Mouse (Mus musculus) heart, adult 18-20 months (tissue): ENCODE data around the gene Tcp1. TPM values are rescaled to one million over a fixed set of nuclear protein-coding genes. Genes with fewer than 3 reads are reported as not detected.

Source experiments
- total RNA-seq, 2 experiments: library from RNA; stranded (reverse); gene quantifications; 2 replicates each; pipeline ENCODE4 v1.2.3; 2021

The Tcp1 gene
- total RNA-seq, 2 experiments from 2014 or later = 191 to 206 TPM

Other genes starting within 250 kb of the Tcp1 start
- gene Slc22a1, start 239.9 kb upstream of the Tcp1 start, total RNA-seq = 10 to 100 TPM; 12.1 to 17.8 TPM
- 100 to 1,000 TPM; 111 to 115 TPM for gene Igf2r, start 146.0 kb upstream of the Tcp1 start, total RNA-seq
- under 1 TPM; 0.46 to 0.60 TPM for gene Mas1, start 47.6 kb upstream of the Tcp1 start, total RNA-seq
- gene Mrgprh, start 39.7 kb upstream of the Tcp1 start, total RNA-seq = 1 to 10 TPM; 6.0 to 7.0 TPM
- gene Pnldc1, start 5.5 kb upstream of the Tcp1 start, total RNA-seq = under 1 TPM; 0.18 to 0.74 TPM
- 100 to 1,000 TPM; 163 to 179 TPM for gene Mrpl18, start 644 bp downstream of the Tcp1 start, total RNA-seq
- gene Acat3, start 24.9 kb downstream of the Tcp1 start, total RNA-seq = not detected
- 10 to 100 TPM in 1 of 2 experiments, 1 to 10 TPM in 1; 6.1 to 13.0 TPM for gene Acat2, start 45.0 kb downstream of the Tcp1 start, total RNA-seq
- 10 to 100 TPM; 30.2 to 34.1 TPM for gene Wtap, start 78.5 kb downstream of the Tcp1 start, total RNA-seq
- 1,000 to 10,000 TPM; 1,031 to 1,107 TPM for gene Sod2, start 91.1 kb downstream of the Tcp1 start, total RNA-seq
- under 1 TPM in 1 of 2 experiments, not detected in 1; 0.32 TPM for gene Gpr31b, start 136.6 kb downstream of the Tcp1 start, total RNA-seq
- not detected for gene Tcp10b, start 145.4 kb downstream of the Tcp1 start, total RNA-seq
- not detected for gene Unc93a, start 216.1 kb downstream of the Tcp1 start, total RNA-seq